In genomic region chr4:114472143-114472542, GRCm38 (mm10) we compare ENCODE assay signal across 8 mouse cellular contexts.
A peak's percentile ranks its signal among the peaks of the same experiment; 100 is the strongest.
DNase-seq lines count a peak whose midpoint lies in the region; TF ChIP-seq lines count a peak whose summit lies in the region.

No protein-coding gene starts in this region.

- peak; percentile 60 for DNase-seq in ovary, postnatal 36 days (ENCODE audit: low spot score)
- DNase-seq in ovary, postnatal 10 days (ENCODE audit: low spot score): no peak
- peak; percentile 45 to 57 for DNase-seq in gastrocnemius, postnatal 36 days
- peak; percentile 74 for DNase-seq in kidney, adult 9 months
- no peak for DNase-seq in thymus, postnatal 10 days (ENCODE audit: low spot score in 2 of 2)
- no peak for DNase-seq in thymus, postnatal 25 days
- no peak for DNase-seq in right cerebral cortex, postnatal 4 days

- no peak overlapping the region for H3K4me3 ChIP-seq in small intestine, adult 2 months (ENCODE audit: low read depth, low read length)

- intact Hi-C loops in gastrocnemius, postnatal 36 days (cut with DNase I): no loop called here

- H3K27ac ChIP-seq in small intestine, adult 2 months (ENCODE audit: insufficient read depth, low read depth, low read length): no peak overlapping the region

- H3K4me1 ChIP-seq in small intestine, adult 2 months (ENCODE audit: control insufficient read depth, insufficient read depth, insufficient read length, low read length): peaks cover 3% of the 10 kb centered on the region; the same call in 1 of the 2 replicates

- H3K27me3 ChIP-seq in small intestine, adult 2 months (ENCODE audit: control insufficient read depth, insufficient read depth, low read length): no peaks in the 10 kb centered on the region

- peak; percentile 16; the same call in 1 of the 2 replicates for TF ChIP-seq CTCF in small intestine, adult 2 months (IDR thresholded peaks at IDR 0.05; ENCODE audit: extremely low read depth, insufficient read length, insufficient replicate concordance, low read depth, low read length)

- TF ChIP-seq POLR2A in small intestine, adult 2 months (IDR thresholded peaks at IDR 0.05; ENCODE audit: low read depth, low read length): no peak

- H3K36me3 ChIP-seq in small intestine, adult 2 months (ENCODE audit: control insufficient read depth, insufficient read depth, low read length): no peaks in the 10 kb centered on the region

- 49% methylated on average over 5 of the region's 5 CpGs for WGBS in small intestine, adult 2 months

Comparison
In these comparisons a context has a peak if more than half of its experiments do, and no peak if none do; other contexts are left out.
1. DNase-seq: peak in ovary, postnatal 36 days (single experiment), gastrocnemius, postnatal 36 days (2 of 2) and kidney, adult 9 months (single experiment); none in ovary, postnatal 10 days (single experiment), thymus, postnatal 10 days (0 of 2), thymus, postnatal 25 days (single experiment) and right cerebral cortex, postnatal 4 days (single experiment).